Mouse (Mus musculus): ENCODE results near the gene Heca. TPM values are rescaled to one million over a fixed set of nuclear protein-coding genes. Genes with fewer than 3 reads are reported as not detected.
A peak's percentile ranks its signal among the peaks of the same experiment; 100 is the strongest.

Gene Heca
- total and polyA plus RNA-seq, 3 experiments, result 5.7 to 66.9 (median 10.5) TPM

DNA sequence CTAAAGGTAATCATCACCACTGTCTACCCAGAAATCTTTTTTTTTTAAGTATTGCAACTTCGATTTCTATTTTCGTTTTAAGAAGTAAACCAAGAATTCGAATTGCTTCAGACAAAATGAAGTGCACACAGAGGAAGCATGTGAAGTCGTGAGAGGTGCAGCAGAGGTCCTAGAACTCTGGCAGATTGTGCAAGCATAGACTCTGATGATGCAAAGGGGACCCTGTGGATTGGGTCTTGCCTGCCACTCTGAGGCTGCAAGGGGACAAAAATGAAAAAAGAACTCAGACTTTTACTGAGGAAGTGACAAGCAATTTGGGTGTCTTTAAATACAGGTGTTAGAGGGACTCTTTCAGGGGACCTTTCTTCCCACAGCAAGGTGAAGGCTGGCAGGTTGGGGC lies 42.7 kb upstream of the Heca start:
- Histone ChIP-seq H3K79me2 (ENCODE audit: control insufficient read depth, insufficient read depth, low read length, poor library complexity) (no peaks in the 10 kb centered on the region), H3K9me3 (replicated peaks; ENCODE audit: insufficient read depth, low read length) (no peaks in the 10 kb centered on the region), H3K27ac (ENCODE audit: control insufficient read depth, low read depth, low read length) (no peak overlapping the region), H3K9ac (ENCODE audit: control insufficient read depth, low read depth, low read length, poor library complexity, severe bottlenecking) (no peak overlapping the region), H3K27me3 (ENCODE audit: control insufficient read depth in 1 of 2, insufficient read depth in 2 of 2, low read length in 2 of 2) (no peaks in the 10 kb centered on the region), H3K4me1 (ENCODE audit: control insufficient read depth in 1 of 2, insufficient read depth in 2 of 2, low read length in 2 of 2) (no peaks in the 10 kb centered on the region), H3K36me3 (ENCODE audit: control insufficient read depth in 1 of 2, insufficient read depth in 2 of 2, low read length in 2 of 2) (no peaks in the 10 kb centered on the region), H3K4me3 (ENCODE audit: control insufficient read depth in 1 of 2, insufficient read depth in 1 of 2, low read depth in 2 of 2, low read length in 2 of 2) (no peak overlapping the region)
- DNase-seq (ENCODE audit: low read depth, low spot score), result no peak
- TF ChIP-seq UBTF (IDR thresholded peaks at IDR 0.05; ENCODE audit: borderline replicate concordance, insufficient read depth, low read depth, low read length) (no peak), RAD21 (IDR thresholded peaks at IDR 0.05; ENCODE audit: low read depth, low read length) (no peak), CHD2 (IDR thresholded peaks at IDR 0.05; ENCODE audit: low read length) (no peak), ZMIZ1 (IDR thresholded peaks at IDR 0.05; ENCODE audit: low read depth, low read length) (no peak), TAL1 (IDR thresholded peaks at IDR 0.05; ENCODE audit: low read length) (no peak), ZNF384 (IDR thresholded peaks at IDR 0.05; ENCODE audit: low read depth, low read length) (no peak), TCF12 (IDR thresholded peaks at IDR 0.05; ENCODE audit: low read depth, low read length) (no peak)

DNA sequence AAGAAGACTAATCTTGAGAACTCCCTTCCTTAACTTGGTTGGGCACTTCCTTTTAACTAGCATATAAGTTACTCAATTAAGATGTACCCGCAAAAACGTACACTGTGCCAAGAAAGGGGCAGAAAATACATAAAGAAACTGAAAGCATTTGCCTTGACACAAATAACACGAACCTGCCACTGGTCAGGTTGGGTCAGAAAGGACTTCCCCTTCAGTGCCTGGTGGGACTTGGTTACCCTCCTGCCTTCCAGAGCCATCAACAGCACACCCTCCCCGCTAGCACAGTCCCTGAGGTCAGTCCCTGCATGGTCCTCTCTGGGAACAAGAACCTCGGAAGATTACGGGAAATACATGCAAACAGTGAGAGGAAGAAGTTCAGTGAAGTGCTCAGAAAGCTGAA lies 41.3 kb upstream of the Heca start:
- Histone ChIP-seq H3K36me3 (ENCODE audit: control insufficient read depth in 1 of 2, insufficient read depth in 2 of 2, low read length in 2 of 2) (no peaks in the 10 kb centered on the region), H3K79me2 (ENCODE audit: control insufficient read depth, insufficient read depth, low read length, poor library complexity) (no peaks in the 10 kb centered on the region), H3K9me3 (replicated peaks; ENCODE audit: insufficient read depth, low read length) (no peaks in the 10 kb centered on the region), H3K9ac (ENCODE audit: control insufficient read depth, low read depth, low read length, poor library complexity, severe bottlenecking) (no peak overlapping the region), H3K4me3 (ENCODE audit: control insufficient read depth in 1 of 2, insufficient read depth in 1 of 2, low read depth in 2 of 2, low read length in 2 of 2) (0 out of 4 replicates have a peak overlapping the region, but pooled peaks of 1 of the 2 experiments have one; percentile 22), H3K27ac (ENCODE audit: control insufficient read depth, low read depth, low read length) (no peak overlapping the region), H3K4me1 (ENCODE audit: control insufficient read depth in 1 of 2, insufficient read depth in 2 of 2, low read length in 2 of 2) (no peaks in the 10 kb centered on the region), H3K27me3 (ENCODE audit: control insufficient read depth in 1 of 2, insufficient read depth in 2 of 2, low read length in 2 of 2) (no peaks in the 10 kb centered on the region)
- TF ChIP-seq RAD21 (IDR thresholded peaks at IDR 0.05; ENCODE audit: low read depth, low read length), result no peak
- TF ChIP-seq NELFE (IDR thresholded peaks at IDR 0.05; ENCODE audit: low read depth, low read length), result no peak
- TF ChIP-seq NRF1 (IDR thresholded peaks at IDR 0.05; ENCODE audit: insufficient read depth, low read depth, low read length, poor library complexity, severe bottlenecking), result no peak
- TF ChIP-seq CHD1 (IDR thresholded peaks at IDR 0.05; ENCODE audit: low read depth, low read length), result no peak
- no peak for TF ChIP-seq GATA1 (IDR thresholded peaks at IDR 0.05; ENCODE audit: low read depth, low read length)
- no peak for DNase-seq (ENCODE audit: low read depth, low spot score)

DNA sequence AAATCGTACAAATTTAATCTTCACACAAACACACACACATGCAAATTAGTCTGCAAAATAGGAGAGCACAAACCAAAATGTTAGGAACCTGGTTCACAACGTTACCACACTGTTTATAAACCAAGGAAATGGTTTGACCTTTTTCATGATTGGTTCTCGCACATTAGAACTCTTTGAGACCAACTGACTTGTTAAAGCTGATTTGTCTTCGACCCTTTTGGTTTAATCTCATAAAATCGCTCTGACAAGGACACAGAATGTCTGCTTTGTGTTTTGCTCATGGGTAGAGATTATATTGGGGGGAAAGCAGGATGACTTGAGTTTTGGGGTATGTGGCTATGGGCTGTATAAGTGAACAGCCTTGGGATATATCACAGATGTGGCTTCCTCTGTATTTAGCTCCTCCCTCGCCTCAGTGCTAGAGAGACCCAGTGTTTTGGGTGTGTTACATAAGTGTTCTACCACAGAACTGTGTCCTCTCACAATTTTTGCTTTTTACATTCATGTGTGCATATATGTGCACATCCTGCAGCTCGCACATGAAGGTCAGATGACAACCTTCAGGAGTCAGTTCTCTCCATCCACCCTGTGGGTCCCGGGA lies 40.1 kb upstream of the Heca start:
- Histone ChIP-seq H3K4me3 (ENCODE audit: control insufficient read depth in 1 of 2, insufficient read depth in 1 of 2, low read depth in 2 of 2, low read length in 2 of 2) (no peak overlapping the region), H3K79me2 (ENCODE audit: control insufficient read depth, insufficient read depth, low read length, poor library complexity) (no peaks in the 10 kb centered on the region), H3K4me1 (ENCODE audit: control insufficient read depth in 1 of 2, insufficient read depth in 2 of 2, low read length in 2 of 2) (no peaks in the 10 kb centered on the region), H3K27ac (ENCODE audit: control insufficient read depth, low read depth, low read length) (no peak overlapping the region), H3K9ac (ENCODE audit: control insufficient read depth, low read depth, low read length, poor library complexity, severe bottlenecking) (no peak overlapping the region), H3K27me3 (ENCODE audit: control insufficient read depth in 1 of 2, insufficient read depth in 2 of 2, low read length in 2 of 2) (no peaks in the 10 kb centered on the region), H3K9me3 (replicated peaks; ENCODE audit: insufficient read depth, low read length) (no peaks in the 10 kb centered on the region), H3K36me3 (ENCODE audit: control insufficient read depth in 1 of 2, insufficient read depth in 2 of 2, low read length in 2 of 2) (no peaks in the 10 kb centered on the region)
- DNase-seq (ENCODE audit: low read depth, low spot score), result no peak
- TF ChIP-seq RCOR1 (IDR thresholded peaks at IDR 0.05; ENCODE audit: low read depth, low read length) (no peak), CTCF (IDR thresholded peaks at IDR 0.05 in 2 of 3, conservative IDR thresholded peaks at IDR 0.05 in 1 of 3; ENCODE audit: control insufficient read depth in 1 of 3, insufficient read depth in 1 of 3, low read depth in 2 of 3, low read length in 3 of 3, poor library complexity in 1 of 3, severe bottlenecking in 1 of 3) (no peak), ELF1 (IDR thresholded peaks at IDR 0.05; ENCODE audit: low read depth, low read length) (no peak), GATA1 (IDR thresholded peaks at IDR 0.05; ENCODE audit: low read depth, low read length) (no peak), ZC3H11A (IDR thresholded peaks at IDR 0.05; ENCODE audit: low read depth, low read length) (no peak)

Measured in MEL (cell line).